Mouse (Mus musculus): Measurements from ENCODE around the gene Lrrn2. TPM values are rescaled to one million over a fixed set of nuclear protein-coding genes. Genes with fewer than 3 reads are reported as not detected.
A peak's percentile ranks its signal among the peaks of the same experiment; 100 is the strongest.

The Lrrn2 gene
- polyA plus RNA-seq, 1 experiment from 2014 or later, result 5.7 TPM

DNA sequence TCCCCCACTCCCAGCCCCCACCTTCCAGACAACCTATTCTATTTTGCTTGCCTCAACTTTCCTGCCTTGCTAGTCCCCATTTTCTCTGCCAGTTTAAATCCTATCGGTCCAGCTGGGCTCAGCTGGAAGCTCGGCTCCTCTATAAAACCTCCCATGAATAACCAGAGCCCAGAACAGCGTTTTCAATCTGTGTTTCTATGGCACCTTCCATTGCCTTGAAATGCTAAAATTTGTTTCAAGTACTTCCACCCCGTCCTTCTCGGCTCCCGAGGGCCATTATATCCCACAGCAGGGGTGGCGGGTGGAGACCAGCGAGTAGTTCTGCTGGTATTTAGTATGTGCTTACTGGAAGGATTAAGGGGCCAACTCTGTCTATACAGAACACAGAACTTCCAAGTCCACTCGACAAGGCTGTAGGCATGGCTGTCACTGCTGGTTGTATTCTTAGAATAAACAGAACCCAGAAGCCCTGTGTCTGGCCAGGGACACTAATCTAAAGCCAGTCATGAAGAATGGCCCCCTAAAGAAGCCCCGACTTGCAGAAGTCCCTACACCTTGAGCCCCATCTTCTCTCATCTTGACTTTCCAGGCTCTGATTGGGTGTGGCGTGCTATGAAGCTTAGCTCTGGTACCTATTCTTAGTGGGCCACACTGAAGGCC, 992 bp upstream of the Lrrn2 start:
- 29% methylated on average over 11 of the region's 11 CpGs for WGBS (ENCODE audit: insufficient replicate concordance)

GRCm38 (mm10) chr1:132879801-132880160, 292 bp upstream of the Lrrn2 start:
- WGBS (ENCODE audit: insufficient replicate concordance), result 8% methylated on average over 8 of the region's 8 CpGs

More for the DNA sequence above, 992 bp upstream of the Lrrn2 start:
- no peak overlapping the region for H3K4me2 ChIP-seq
- no peak overlapping the region for H3K27ac ChIP-seq (ENCODE audit: low read depth, low read length)
- no peak overlapping the region for H3K9ac ChIP-seq (ENCODE audit: low read depth, low read length)
- peaks cover 32% of the 10 kb centered on the region for H3K27me3 ChIP-seq (ENCODE audit: control insufficient read depth, insufficient read depth, low read length)
- H3K4me3 ChIP-seq (ENCODE audit: low read depth, low read length), result no peak overlapping the region
- peaks cover 21% of the 10 kb centered on the region for H3K4me1 ChIP-seq (ENCODE audit: control insufficient read depth, insufficient read depth, low read length)
- no peak for ATAC-seq (replicated peaks; ENCODE audit: insufficient number of reproducible peaks, low FRiP score, low TSS enrichment)
- H3K9me3 ChIP-seq (replicated peaks; ENCODE audit: control insufficient read depth, low read length), result no peaks in the 10 kb centered on the region
- no peaks in the 10 kb centered on the region for H3K36me3 ChIP-seq (ENCODE audit: control insufficient read depth, insufficient read depth, low read length)

DNA sequence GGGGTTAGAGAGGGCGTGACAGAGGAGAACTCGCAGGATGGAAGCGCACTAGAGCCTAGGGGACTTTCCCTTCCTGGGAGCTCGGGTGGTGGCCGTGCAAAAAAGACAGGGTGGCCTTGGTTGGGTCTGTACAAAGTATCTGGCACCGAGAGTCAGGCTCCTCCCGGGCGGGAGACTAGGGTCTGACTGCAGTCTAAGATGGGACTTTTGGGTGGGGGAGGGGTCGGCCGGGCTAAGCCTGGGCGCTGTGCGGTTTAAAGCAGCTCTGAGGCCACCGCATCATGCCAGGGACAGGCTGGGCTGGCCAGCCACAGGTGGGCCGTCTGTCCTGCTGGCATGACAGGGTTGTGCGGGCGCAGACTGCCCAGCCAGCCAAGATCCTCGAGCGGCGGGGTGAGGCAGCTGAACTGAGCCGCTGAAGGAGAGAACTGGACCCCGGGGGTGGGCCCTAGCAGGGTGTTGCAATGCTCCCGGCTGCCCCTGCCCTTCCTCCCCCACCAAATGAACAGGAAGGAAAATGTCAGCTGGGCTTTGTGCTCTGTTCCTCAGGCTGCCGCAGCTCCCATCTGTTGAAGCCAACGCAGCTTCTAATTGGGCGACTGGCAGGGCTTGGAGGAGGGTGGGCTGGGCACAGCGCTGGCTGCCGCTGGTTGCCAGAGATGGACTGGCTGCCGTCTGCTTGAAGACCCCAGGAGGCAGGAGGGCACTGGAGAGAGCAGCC, 1.1 kb downstream of the Lrrn2 start:
- under 1% methylated on average over 28 of the region's 28 CpGs for WGBS (ENCODE audit: insufficient replicate concordance)
- peaks cover 26% of the 10 kb centered on the region for H3K4me1 ChIP-seq (ENCODE audit: control insufficient read depth, insufficient read depth, low read length)
- peak overlapping the region; percentile 77 for H3K4me2 ChIP-seq
- H3K27me3 ChIP-seq (ENCODE audit: control insufficient read depth, insufficient read depth, low read length), result peaks cover 34% of the 10 kb centered on the region
- no peaks in the 10 kb centered on the region for H3K9me3 ChIP-seq (replicated peaks; ENCODE audit: control insufficient read depth, low read length)
- no peak overlapping the region for H3K27ac ChIP-seq (ENCODE audit: low read depth, low read length)
- no peaks in the 10 kb centered on the region for H3K36me3 ChIP-seq (ENCODE audit: control insufficient read depth, insufficient read depth, low read length)
- peak overlapping the region; percentile 51 for H3K4me3 ChIP-seq (ENCODE audit: low read depth, low read length)
- peak overlapping the region; percentile 53 for H3K9ac ChIP-seq (ENCODE audit: low read depth, low read length)
- peak; percentile 29 for ATAC-seq (replicated peaks; ENCODE audit: insufficient number of reproducible peaks, low FRiP score, low TSS enrichment)

More at GRCm38 (mm10) chr1:132879801-132880160, 292 bp upstream of the Lrrn2 start:
- H3K4me3 ChIP-seq (ENCODE audit: low read depth, low read length), result peak overlapping the region; percentile 51
- peaks cover 32% of the 10 kb centered on the region for H3K27me3 ChIP-seq (ENCODE audit: control insufficient read depth, insufficient read depth, low read length)
- no peaks in the 10 kb centered on the region for H3K36me3 ChIP-seq (ENCODE audit: control insufficient read depth, insufficient read depth, low read length)
- H3K4me1 ChIP-seq (ENCODE audit: control insufficient read depth, insufficient read depth, low read length), result peaks cover 21% of the 10 kb centered on the region
- peak overlapping the region; percentile 22 for H3K9ac ChIP-seq (ENCODE audit: low read depth, low read length)
- H3K4me2 ChIP-seq, result peak overlapping the region; percentile 77
- ATAC-seq (replicated peaks; ENCODE audit: insufficient number of reproducible peaks, low FRiP score, low TSS enrichment), result no peak; the same call in 1 of the 2 replicates
- H3K9me3 ChIP-seq (replicated peaks; ENCODE audit: control insufficient read depth, low read length), result no peaks in the 10 kb centered on the region
- H3K27ac ChIP-seq (ENCODE audit: low read depth, low read length), result no peak overlapping the region

DNA sequence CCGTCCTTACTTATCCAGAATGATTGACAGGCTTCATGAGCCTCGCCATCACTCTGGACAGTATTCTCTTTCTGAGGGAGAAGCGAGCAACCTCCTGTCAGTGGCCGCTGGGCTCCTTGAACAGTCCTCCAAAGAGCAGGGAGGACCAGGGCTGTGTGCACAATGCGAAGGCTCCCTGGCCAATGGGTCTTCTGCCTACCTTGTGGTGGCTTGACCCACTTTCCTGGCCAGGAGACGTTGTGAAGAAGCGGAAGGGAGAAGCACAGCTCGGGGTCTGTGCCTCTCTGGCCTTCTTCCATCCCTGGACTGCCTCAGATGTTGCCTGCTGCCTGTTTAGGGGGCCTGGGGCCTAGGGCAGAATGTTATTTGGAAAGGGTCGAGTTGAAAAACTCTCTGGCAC, 1.8 kb downstream of the Lrrn2 start:
- no peak overlapping the region for H3K27ac ChIP-seq (ENCODE audit: low read depth, low read length)
- H3K36me3 ChIP-seq (ENCODE audit: control insufficient read depth, insufficient read depth, low read length), result no peaks in the 10 kb centered on the region
- peak overlapping the region; percentile 51; the same call in 1 of the 2 replicates for H3K4me3 ChIP-seq (ENCODE audit: low read depth, low read length)
- H3K9ac ChIP-seq (ENCODE audit: low read depth, low read length), result no peak overlapping the region
- no peaks in the 10 kb centered on the region for H3K9me3 ChIP-seq (replicated peaks; ENCODE audit: control insufficient read depth, low read length)
- peak overlapping the region; percentile 77 for H3K4me2 ChIP-seq
- no peak for ATAC-seq (replicated peaks; ENCODE audit: insufficient number of reproducible peaks, low FRiP score, low TSS enrichment)
- peaks cover 34% of the 10 kb centered on the region for H3K27me3 ChIP-seq (ENCODE audit: control insufficient read depth, insufficient read depth, low read length)
- peaks cover 28% of the 10 kb centered on the region for H3K4me1 ChIP-seq (ENCODE audit: control insufficient read depth, insufficient read depth, low read length)
- WGBS (ENCODE audit: insufficient replicate concordance), result 33% methylated on average over 9 of the region's 9 CpGs

GRCm38 (mm10) chr1:132885701-132886100, 5.6 kb downstream of the Lrrn2 start:
- Histone ChIP-seq H3K27me3 (ENCODE audit: control insufficient read depth, insufficient read depth, low read length) (peaks cover 27% of the 10 kb centered on the region), H3K4me1 (ENCODE audit: control insufficient read depth, insufficient read depth, low read length) (peaks cover 18% of the 10 kb centered on the region), H3K36me3 (ENCODE audit: control insufficient read depth, insufficient read depth, low read length) (no peaks in the 10 kb centered on the region), H3K9ac (ENCODE audit: low read depth, low read length) (no peak overlapping the region), H3K9me3 (replicated peaks; ENCODE audit: control insufficient read depth, low read length) (no peaks in the 10 kb centered on the region), H3K27ac (ENCODE audit: low read depth, low read length) (no peak overlapping the region), H3K4me3 (ENCODE audit: low read depth, low read length) (no peak overlapping the region), H3K4me2 (no peak overlapping the region)
- 43% methylated on average over 4 of the region's 4 CpGs for WGBS (ENCODE audit: insufficient replicate concordance)
- no peak for ATAC-seq (replicated peaks; ENCODE audit: insufficient number of reproducible peaks, low FRiP score, low TSS enrichment)

- H3K4me2 ChIP-seq, result no peak overlapping the region
- peaks cover 22% of the 10 kb centered on the region for H3K27me3 ChIP-seq (ENCODE audit: control insufficient read depth, insufficient read depth, low read length)
- H3K36me3 ChIP-seq (ENCODE audit: control insufficient read depth, insufficient read depth, low read length), result no peaks in the 10 kb centered on the region
- no peak for ATAC-seq (replicated peaks; ENCODE audit: insufficient number of reproducible peaks, low FRiP score, low TSS enrichment)
- no peak overlapping the region for H3K4me3 ChIP-seq (ENCODE audit: low read depth, low read length)
- H3K27ac ChIP-seq (ENCODE audit: low read depth, low read length), result no peak overlapping the region
- H3K9me3 ChIP-seq (replicated peaks; ENCODE audit: control insufficient read depth, low read length), result no peaks in the 10 kb centered on the region
- WGBS (ENCODE audit: insufficient replicate concordance), result 49% methylated on average over 4 of the region's 4 CpGs
- H3K9ac ChIP-seq (ENCODE audit: low read depth, low read length), result no peak overlapping the region
- H3K4me1 ChIP-seq (ENCODE audit: control insufficient read depth, insufficient read depth, low read length), result peaks cover 10% of the 10 kb centered on the region
Measured at GRCm38 (mm10) chr1:132886626-132887025, 6.6 kb downstream of the Lrrn2 start.

DNA sequence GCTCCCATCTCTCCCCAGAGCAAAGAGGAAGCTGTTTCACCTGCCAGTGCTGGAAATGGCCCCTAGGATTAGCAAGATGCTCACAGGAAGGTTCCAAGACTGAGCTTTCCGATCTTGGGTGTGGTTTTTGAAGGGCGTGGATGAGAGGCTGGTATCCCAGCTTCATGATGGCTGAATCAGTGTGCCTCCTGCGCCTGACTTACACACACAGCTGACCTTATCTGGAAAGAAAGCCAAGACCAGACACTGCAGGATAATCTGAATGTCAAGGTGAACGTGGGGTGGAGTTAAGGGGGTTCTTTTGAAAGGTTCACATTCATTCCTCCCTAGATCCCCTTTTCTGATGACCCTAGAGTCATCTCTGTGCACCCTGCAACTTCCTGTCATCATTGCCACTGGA, 8.7 kb downstream of the Lrrn2 start:
- Histone ChIP-seq H3K27ac (ENCODE audit: low read depth, low read length) (no peak overlapping the region), H3K4me3 (ENCODE audit: low read depth, low read length) (no peak overlapping the region), H3K4me1 (ENCODE audit: control insufficient read depth, insufficient read depth, low read length) (peaks cover 16% of the 10 kb centered on the region), H3K4me2 (no peak overlapping the region), H3K27me3 (ENCODE audit: control insufficient read depth, insufficient read depth, low read length) (peaks cover 5% of the 10 kb centered on the region; the same call in 1 of the 2 replicates), H3K9ac (ENCODE audit: low read depth, low read length) (no peak overlapping the region), H3K36me3 (ENCODE audit: control insufficient read depth, insufficient read depth, low read length) (no peaks in the 10 kb centered on the region), H3K9me3 (replicated peaks; ENCODE audit: control insufficient read depth, low read length) (no peaks in the 10 kb centered on the region)
- ATAC-seq (replicated peaks; ENCODE audit: insufficient number of reproducible peaks, low FRiP score, low TSS enrichment), result no peak
- WGBS (ENCODE audit: insufficient replicate concordance), result 50% methylated on average over 4 of the region's 4 CpGs

DNA sequence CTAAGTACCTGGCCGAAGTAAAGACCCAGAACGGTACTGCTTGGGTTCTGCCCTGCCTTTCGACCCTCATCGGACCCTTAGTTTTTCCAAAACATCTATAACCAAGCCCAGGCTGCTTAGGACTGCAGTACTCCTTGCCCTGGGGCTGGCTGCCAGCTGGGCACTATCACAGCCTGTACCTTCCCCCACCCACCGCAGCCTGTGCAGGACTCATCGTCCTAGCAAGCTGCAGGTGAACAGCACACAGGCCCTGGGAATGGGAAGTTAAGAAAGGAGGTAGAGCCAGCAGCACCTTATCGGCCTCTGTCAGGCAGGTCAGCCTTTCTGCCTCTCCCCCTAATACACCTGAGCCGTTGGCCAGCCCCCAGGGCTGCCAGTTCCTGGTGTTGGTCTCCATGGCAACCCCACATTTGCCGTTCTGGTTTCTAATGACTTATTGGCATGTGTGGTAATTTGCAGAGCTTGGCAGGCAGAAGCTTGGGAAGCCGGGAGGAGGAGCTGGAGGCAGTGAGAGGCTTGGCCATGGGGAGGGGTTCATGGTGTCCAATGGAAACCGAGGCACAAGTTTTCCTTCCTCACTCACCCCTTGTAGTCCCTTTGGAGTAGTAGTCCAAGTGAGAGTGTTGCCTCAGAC, 10.2 kb downstream of the Lrrn2 start:
- Histone ChIP-seq H3K4me1 (ENCODE audit: control insufficient read depth, insufficient read depth, low read length) (peaks cover 20% of the 10 kb centered on the region), H3K4me2 (no peak overlapping the region), H3K9ac (ENCODE audit: low read depth, low read length) (no peak overlapping the region), H3K27me3 (ENCODE audit: control insufficient read depth, insufficient read depth, low read length) (peaks cover 5% of the 10 kb centered on the region; the same call in 1 of the 2 replicates), H3K27ac (ENCODE audit: low read depth, low read length) (no peak overlapping the region), H3K4me3 (ENCODE audit: low read depth, low read length) (no peak overlapping the region), H3K36me3 (ENCODE audit: control insufficient read depth, insufficient read depth, low read length) (no peaks in the 10 kb centered on the region), H3K9me3 (replicated peaks; ENCODE audit: control insufficient read depth, low read length) (no peaks in the 10 kb centered on the region)
- ATAC-seq (replicated peaks; ENCODE audit: insufficient number of reproducible peaks, low FRiP score, low TSS enrichment), result no peak
- WGBS (ENCODE audit: insufficient replicate concordance), result 67% methylated on average over 11 of the region's 11 CpGs
